Mouse (Mus musculus) MEL (cell line): ENCODE data around the gene Ybx2. TPM values are rescaled to one million over a fixed set of nuclear protein-coding genes. Genes with fewer than 3 reads are reported as not detected.

Experiments used
- polyA plus RNA-seq, 2 experiments: library from polyadenylated mRNA; stranded (reverse) in 1 of 2; unstranded in 1 of 2; fragments of >175 nt in 1 of 2; fragments of >200 nt in 1 of 2; gene quantifications; 2 replicates each; pipeline versions ENCODE4 v1.2.1 to v1.2.4; 2012; ENCODE audit warnings: low replicate concordance in 2 of 2, low read depth in 1 of 2; ENCODE audit not compliant: insufficient read length in 2 of 2, insufficient read depth in 1 of 2, missing spikeins in 1 of 2
- total RNA-seq: library from RNA; depleted of rRNA; stranded (reverse); fragments of 300-350 nt; gene quantifications from 2 replicates; pipeline ENCODE4 v1.2.3, GENCODE M21; 2012; rRNA removed

The Ybx2 gene
- total and polyA plus RNA-seq, 3 experiments = 0.50 to 0.92 TPM; not detected in 1

Other genes starting within 250 kb of the Ybx2 start
Only the 30 nearest of the 35 such genes appear.
- 0.08 TPM in 1 of 2 replicates, not detected in the other for gene Slc35g3, start 173.8 kb upstream of the Ybx2 start, total RNA-seq
- gene Slc35g3, start 173.8 kb upstream of the Ybx2 start, polyA plus RNA-seq = under 1 TPM in 1 of 2 experiments, not detected in 1; 0.22 TPM
- 1.4 and 2.4 TPM in 2 replicates for gene Zbtb4, start 169.9 kb upstream of the Ybx2 start, total RNA-seq
- 1 to 10 TPM in 1 of 2 experiments, not detected in 1; 2.7 TPM for gene Zbtb4, start 169.9 kb upstream of the Ybx2 start, polyA plus RNA-seq
- 0.31 and 0.33 TPM in 2 replicates for gene Chrnb1, start 139.9 kb upstream of the Ybx2 start, total RNA-seq
- 1 to 10 TPM in 1 of 2 experiments, not detected in 1; 1.6 TPM for gene Chrnb1, start 139.9 kb upstream of the Ybx2 start, polyA plus RNA-seq
- 4.8 and 5.1 TPM in 2 replicates for gene Fgf11, start 133.9 kb upstream of the Ybx2 start, total RNA-seq
- 10 to 100 TPM in 1 of 2 experiments, not detected in 1; 26.8 TPM for gene Fgf11, start 133.9 kb upstream of the Ybx2 start, polyA plus RNA-seq
- gene Tmem102, start 130.2 kb upstream of the Ybx2 start, total RNA-seq = 0.29 and 0.31 TPM in 2 replicates
- 1 to 10 TPM in 1 of 2 experiments, not detected in 1; 2.4 TPM for gene Tmem102, start 130.2 kb upstream of the Ybx2 start, polyA plus RNA-seq
- gene Gm39566, start 120.5 kb upstream of the Ybx2 start, total RNA-seq = 0.04 TPM in 1 of 2 replicates, not detected in the other
- gene Gm39566, start 120.5 kb upstream of the Ybx2 start, polyA plus RNA-seq = not detected
- not detected in 2 replicates for gene Spem2, start 117.3 kb upstream of the Ybx2 start, total RNA-seq
- gene Spem2, start 117.3 kb upstream of the Ybx2 start, polyA plus RNA-seq = not detected
- 0.19 TPM in 1 of 2 replicates, not detected in the other for gene Spem1, start 113.6 kb upstream of the Ybx2 start, total RNA-seq
- under 1 TPM in 1 of 2 experiments, not detected in 1; 0.15 TPM for gene Spem1, start 113.6 kb upstream of the Ybx2 start, polyA plus RNA-seq
- 20.3 and 20.9 TPM in 2 replicates for gene Nlgn2, start 98.0 kb upstream of the Ybx2 start, total RNA-seq
- gene Nlgn2, start 98.0 kb upstream of the Ybx2 start, polyA plus RNA-seq = 10 to 100 TPM; 29.8 to 43.3 TPM
- 176 and 190 TPM in 2 replicates for gene Tmem256, start 97.3 kb upstream of the Ybx2 start, total RNA-seq
- gene Tmem256, start 97.3 kb upstream of the Ybx2 start, polyA plus RNA-seq = 100 to 1,000 TPM in 1 of 2 experiments, not detected in 1; 181 TPM
- 3.8 and 4.6 TPM in 2 replicates for gene Plscr3, start 89.4 kb upstream of the Ybx2 start, total RNA-seq
- 10 to 100 TPM in 1 of 2 experiments, not detected in 1; 26.0 TPM for gene Plscr3, start 89.4 kb upstream of the Ybx2 start, polyA plus RNA-seq
- 0.13 and 0.35 TPM in 2 replicates for gene Tnk1, start 77.1 kb upstream of the Ybx2 start, total RNA-seq
- under 1 TPM in 1 of 2 experiments, not detected in 1; 0.25 TPM for gene Tnk1, start 77.1 kb upstream of the Ybx2 start, polyA plus RNA-seq
- not detected in 2 replicates for gene Tmem95, start 57.8 kb upstream of the Ybx2 start, total RNA-seq
- not detected for gene Tmem95, start 57.8 kb upstream of the Ybx2 start, polyA plus RNA-seq
- 0.19 and 0.26 TPM in 2 replicates for gene Kctd11, start 54.4 kb upstream of the Ybx2 start, total RNA-seq
- under 1 TPM in 1 of 2 experiments, not detected in 1; 0.49 TPM for gene Kctd11, start 54.4 kb upstream of the Ybx2 start, polyA plus RNA-seq
- 20.7 and 33.4 TPM in 2 replicates for gene Acap1, start 40.3 kb upstream of the Ybx2 start, total RNA-seq
- gene Acap1, start 40.3 kb upstream of the Ybx2 start, polyA plus RNA-seq = 10 to 100 TPM in 1 of 2 experiments, not detected in 1; 42.2 TPM
- gene 2810408A11Rik, start 34.8 kb upstream of the Ybx2 start, total RNA-seq = 0.69 and 0.81 TPM in 2 replicates
- 1 to 10 TPM in 1 of 2 experiments, not detected in 1; 1.3 TPM for gene 2810408A11Rik, start 34.8 kb upstream of the Ybx2 start, polyA plus RNA-seq
- gene Neurl4, start 34.7 kb upstream of the Ybx2 start, total RNA-seq = 47.3 and 58.0 TPM in 2 replicates
- gene Neurl4, start 34.7 kb upstream of the Ybx2 start, polyA plus RNA-seq = 10 to 100 TPM in 1 of 2 experiments, not detected in 1; 50.9 TPM
- gene Gps2, start 21.9 kb upstream of the Ybx2 start, total RNA-seq = 64.5 and 78.0 TPM in 2 replicates
- 100 to 1,000 TPM in 1 of 2 experiments, not detected in 1; 113 TPM for gene Gps2, start 21.9 kb upstream of the Ybx2 start, polyA plus RNA-seq
- 1,428 and 1,539 TPM in 2 replicates for gene Eif5a, start 13.8 kb upstream of the Ybx2 start, total RNA-seq
- gene Eif5a, start 13.8 kb upstream of the Ybx2 start, polyA plus RNA-seq = 1,000 to 10,000 TPM; 1,272 to 3,185 TPM
- gene Slc2a4, start 12.4 kb downstream of the Ybx2 start, total RNA-seq = 0.12 TPM in 1 of 2 replicates, not detected in the other
- gene Slc2a4, start 12.4 kb downstream of the Ybx2 start, polyA plus RNA-seq = under 1 TPM in 1 of 2 experiments, not detected in 1; 0.19 TPM
- gene Cldn7, start 29.0 kb downstream of the Ybx2 start, total RNA-seq = 0.26 and 0.31 TPM in 2 replicates
- gene Cldn7, start 29.0 kb downstream of the Ybx2 start, polyA plus RNA-seq = under 1 TPM in 1 of 2 experiments, not detected in 1; 0.36 TPM
- gene Ctdnep1, start 45.4 kb downstream of the Ybx2 start, total RNA-seq = 47.3 and 49.6 TPM in 2 replicates
- gene Ctdnep1, start 45.4 kb downstream of the Ybx2 start, polyA plus RNA-seq = 100 to 1,000 TPM in 1 of 2 experiments, not detected in 1; 133 TPM
- gene Elp5, start 46.7 kb downstream of the Ybx2 start, total RNA-seq = 170 and 189 TPM in 2 replicates
- gene Elp5, start 46.7 kb downstream of the Ybx2 start, polyA plus RNA-seq = 100 to 1,000 TPM in 1 of 2 experiments, not detected in 1; 222 TPM
- 105 and 132 TPM in 2 replicates for gene Gabarap, start 55.3 kb downstream of the Ybx2 start, total RNA-seq
- gene Gabarap, start 55.3 kb downstream of the Ybx2 start, polyA plus RNA-seq = 100 to 1,000 TPM in 1 of 2 experiments, not detected in 1; 241 TPM
- 88.2 and 112 TPM in 2 replicates for gene Phf23, start 60.0 kb downstream of the Ybx2 start, total RNA-seq
- gene Phf23, start 60.0 kb downstream of the Ybx2 start, polyA plus RNA-seq = 100 to 1,000 TPM in 1 of 2 experiments, not detected in 1; 108 TPM
- gene Dvl2, start 64.8 kb downstream of the Ybx2 start, total RNA-seq = 40.1 and 41.9 TPM in 2 replicates
- gene Dvl2, start 64.8 kb downstream of the Ybx2 start, polyA plus RNA-seq = 10 to 100 TPM in 1 of 2 experiments, not detected in 1; 38.5 TPM
- 123 and 140 TPM in 2 replicates for gene Acadvl, start 79.6 kb downstream of the Ybx2 start, total RNA-seq
- gene Acadvl, start 79.6 kb downstream of the Ybx2 start, polyA plus RNA-seq = 10 to 100 TPM in 1 of 2 experiments, not detected in 1; 92.5 TPM
- 6.5 and 7.9 TPM in 2 replicates for gene Dlg4, start 81.1 kb downstream of the Ybx2 start, total RNA-seq
- 10 to 100 TPM in 1 of 2 experiments, not detected in 1; 24.7 TPM for gene Dlg4, start 81.1 kb downstream of the Ybx2 start, polyA plus RNA-seq
- gene Asgr1, start 118.3 kb downstream of the Ybx2 start, total RNA-seq = 0.13 TPM in 1 of 2 replicates, not detected in the other
- gene Asgr1, start 118.3 kb downstream of the Ybx2 start, polyA plus RNA-seq = under 1 TPM in 1 of 2 experiments, not detected in 1; 0.31 TPM
- gene Asgr2, start 156.8 kb downstream of the Ybx2 start, total RNA-seq = not detected in 2 replicates
- not detected for gene Asgr2, start 156.8 kb downstream of the Ybx2 start, polyA plus RNA-seq